Mouse (Mus musculus): ENCODE results near the gene Zic2.

Zic2 gene

DNA sequence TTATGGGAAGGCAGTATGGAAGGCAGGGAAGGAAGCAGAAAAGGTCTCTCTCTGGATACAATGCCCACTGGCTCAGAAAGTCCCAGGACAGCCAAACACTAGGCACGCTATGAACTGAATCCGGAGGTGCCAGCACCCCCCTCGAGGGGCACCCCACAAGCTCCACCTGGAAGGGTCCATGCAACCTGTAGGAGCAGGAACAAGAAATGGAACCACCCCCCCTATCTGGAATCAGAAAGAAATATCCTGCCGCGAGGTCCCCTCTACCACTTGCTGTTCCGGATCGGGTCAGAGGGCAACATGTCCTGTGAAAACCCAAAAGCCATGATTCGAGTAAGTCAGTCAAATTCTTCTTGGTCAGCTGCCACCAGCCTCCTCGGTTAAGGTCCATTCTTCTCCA is 13.3 kb upstream of the Zic2 start:
- no peak for DNase-seq (ENCODE audit: extremely low spot score)

DNA sequence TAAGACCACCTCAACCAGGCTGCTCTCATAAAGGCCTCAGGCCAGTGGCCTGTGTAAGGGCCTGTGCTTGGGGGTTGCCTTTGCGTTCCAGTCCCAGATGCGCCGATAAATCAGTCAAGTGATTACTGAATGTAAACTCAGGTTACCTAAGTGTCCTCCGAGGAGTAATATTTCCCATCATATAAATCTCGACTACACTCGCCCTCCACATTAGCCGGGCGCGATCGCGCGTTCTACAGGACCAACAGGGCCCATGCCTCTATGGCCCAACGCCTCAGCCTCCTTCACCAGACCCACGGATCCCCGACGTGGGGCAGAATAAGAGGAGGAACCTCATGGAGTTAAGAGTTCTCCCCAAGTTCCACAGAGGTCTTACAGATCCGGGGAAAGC is 12.6 kb upstream of the Zic2 start:
- peak; percentile 52 for DNase-seq (ENCODE audit: extremely low spot score)

DNA sequence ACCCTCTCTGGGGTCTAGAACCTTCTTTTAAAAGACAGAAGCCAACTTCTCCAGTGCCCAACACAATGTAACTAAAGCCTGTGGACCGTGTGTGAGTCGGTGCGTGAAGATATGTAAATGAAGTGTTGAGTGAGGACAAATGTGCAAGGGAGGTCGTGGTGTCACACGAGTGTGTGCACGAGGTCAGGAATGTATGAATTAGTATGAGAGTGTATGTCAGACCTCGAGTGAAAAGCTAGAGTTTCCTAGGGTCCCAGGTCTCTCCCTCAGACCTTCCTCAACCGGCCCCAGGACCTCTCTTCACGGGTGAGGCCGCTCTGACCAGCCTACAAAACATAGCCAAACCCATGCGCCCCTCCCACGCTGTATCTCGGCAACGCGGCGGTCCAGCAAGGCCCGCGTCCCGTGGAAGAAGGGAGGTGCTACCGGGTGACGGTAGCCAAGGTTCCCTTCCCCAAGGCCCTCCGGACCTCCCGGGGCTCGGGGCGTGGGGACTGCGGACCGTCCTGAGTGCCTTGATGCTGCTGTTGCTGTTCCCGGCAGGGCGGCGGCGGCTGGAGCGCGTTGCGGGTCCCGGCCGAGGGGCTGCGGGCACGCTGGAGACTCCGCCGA is 12.0 kb upstream of the Zic2 start:
- peak; percentile 61 for DNase-seq (ENCODE audit: extremely low spot score)

DNA sequence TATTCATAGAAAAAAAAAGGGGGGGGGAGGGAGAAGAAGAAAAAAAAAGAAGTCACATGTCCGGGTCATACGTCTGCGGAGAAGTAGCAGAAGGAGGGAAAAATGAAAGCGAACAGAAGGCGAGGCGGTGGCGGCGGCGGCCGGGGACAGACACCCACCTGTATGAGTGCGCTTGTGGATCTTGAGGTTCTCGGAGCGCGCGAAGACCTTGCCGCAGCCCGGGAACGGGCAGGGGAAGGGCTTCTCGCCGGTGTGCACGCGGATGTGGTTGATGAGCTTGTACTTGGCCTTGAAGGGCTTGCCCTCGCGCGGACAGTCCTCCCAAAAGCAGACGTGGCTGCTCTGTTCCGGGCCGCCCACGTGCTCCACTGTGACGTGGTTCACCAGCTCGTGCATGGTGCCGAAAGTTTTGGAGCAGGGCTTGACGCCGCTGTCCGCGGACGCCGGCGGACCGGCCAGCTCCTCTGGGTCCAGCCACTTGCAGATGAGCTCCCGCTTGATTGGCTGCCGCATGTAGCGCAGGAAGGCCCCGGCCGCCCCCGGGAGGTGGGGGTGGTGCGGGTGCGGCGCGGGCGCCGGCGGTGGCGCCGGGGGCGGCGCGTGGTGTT is 11.4 kb upstream of the Zic2 start:
- peak; percentile 76 for DNase-seq (ENCODE audit: extremely low spot score)

DNA sequence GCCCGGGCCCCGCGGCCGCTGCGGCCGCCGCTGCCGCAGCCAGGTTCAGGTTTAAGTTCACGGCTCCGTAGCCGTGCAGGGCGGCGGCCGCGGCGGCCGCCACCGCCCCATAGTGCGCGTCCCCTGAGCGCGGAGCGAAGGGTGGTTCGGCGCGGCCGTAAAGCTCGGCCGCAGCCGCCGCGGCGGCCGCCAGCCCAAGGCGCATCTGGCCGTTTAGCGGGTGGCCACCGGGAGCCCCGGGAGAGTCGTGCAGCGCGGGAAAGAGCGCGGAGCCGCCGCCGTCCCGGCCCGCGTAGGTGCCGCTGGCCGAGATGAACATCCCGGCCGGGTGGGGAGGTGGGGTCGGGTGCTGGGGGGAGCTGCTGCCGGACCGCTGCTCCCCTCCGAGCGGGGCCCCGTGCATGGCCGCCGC is 10.9 kb upstream of the Zic2 start:
- no peak for DNase-seq (ENCODE audit: extremely low spot score)

DNA sequence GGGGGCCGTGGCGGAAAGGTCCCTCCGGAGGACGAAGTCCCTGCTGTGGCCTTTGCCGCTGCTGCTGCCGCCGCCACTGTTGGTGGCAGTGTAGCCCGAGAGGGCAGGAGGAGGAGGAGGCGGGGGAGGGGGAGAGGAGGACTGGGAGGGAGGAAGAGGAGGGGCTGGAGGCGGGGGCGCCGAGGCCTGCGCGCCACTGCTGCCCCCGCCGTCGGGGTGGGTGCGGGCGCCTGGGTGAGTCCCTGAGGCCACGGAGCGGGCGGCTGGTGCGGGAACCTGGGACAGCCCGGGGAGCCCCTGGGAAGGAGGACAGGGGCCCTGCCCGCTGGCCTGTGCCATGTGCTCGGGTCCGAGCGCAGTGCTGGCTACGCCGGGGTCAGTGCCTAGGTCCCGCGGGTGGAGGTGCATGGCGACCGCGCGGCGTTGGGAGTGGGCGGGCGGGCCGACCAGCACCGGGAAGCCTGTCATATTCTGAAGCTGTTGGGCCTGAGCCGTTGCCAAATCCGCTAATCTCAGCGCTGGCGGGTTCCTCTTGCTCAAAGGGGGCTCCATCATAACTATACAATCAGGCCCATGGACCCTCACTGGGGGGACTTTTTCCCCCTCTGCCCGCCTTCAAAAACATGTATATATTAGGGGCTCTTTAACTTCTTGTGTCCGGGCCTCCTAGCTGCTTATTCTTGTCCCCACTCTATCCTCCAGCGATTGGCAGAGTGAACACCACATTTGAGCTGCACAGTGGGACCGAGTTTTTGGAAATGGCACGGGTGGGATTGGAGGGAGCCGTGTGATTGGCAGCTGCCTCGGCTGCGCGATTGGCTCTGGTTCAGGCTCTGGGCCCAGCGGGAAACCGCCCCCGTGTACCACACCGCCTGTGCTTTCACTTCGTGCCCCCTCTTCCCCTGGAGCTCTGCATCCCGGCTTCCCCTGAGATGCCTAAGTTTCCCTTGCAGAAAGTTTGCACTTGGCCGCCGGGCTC is 10.2 kb upstream of the Zic2 start, which contains the start of gene Zic5:
TSS of gene Zic5 (minus strand) at position 915 of the 979 bp plus-strand sequence.
- peak; percentile 85 for DNase-seq (ENCODE audit: extremely low spot score)

DNA sequence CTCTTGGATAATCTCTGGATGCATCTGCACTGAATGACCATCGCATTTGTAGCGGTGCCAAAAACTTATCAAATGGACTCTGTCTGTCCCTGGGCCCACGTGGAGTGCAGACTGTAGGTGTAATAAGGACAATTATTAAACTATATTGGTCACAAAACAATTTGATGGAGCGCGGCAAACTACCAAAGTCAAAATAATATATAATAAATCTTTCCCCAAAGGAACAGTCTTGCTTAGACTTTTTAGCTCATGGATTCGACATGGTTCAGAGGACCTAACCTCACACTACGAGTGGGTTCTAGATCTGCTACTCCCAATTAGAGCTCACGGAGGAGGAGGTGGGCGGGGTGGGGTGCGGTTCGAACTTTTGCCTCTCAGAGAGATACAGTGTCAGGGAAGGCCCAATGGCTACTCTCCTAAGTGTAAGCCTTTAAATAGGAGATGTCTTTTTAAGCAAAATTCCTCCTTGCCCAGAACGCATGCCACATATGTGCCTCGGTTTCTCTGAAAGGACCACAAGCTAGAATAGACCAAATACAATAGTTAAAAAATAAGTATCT is 9.2 kb upstream of the Zic2 start:
- no peak for DNase-seq (ENCODE audit: extremely low spot score)

DNA sequence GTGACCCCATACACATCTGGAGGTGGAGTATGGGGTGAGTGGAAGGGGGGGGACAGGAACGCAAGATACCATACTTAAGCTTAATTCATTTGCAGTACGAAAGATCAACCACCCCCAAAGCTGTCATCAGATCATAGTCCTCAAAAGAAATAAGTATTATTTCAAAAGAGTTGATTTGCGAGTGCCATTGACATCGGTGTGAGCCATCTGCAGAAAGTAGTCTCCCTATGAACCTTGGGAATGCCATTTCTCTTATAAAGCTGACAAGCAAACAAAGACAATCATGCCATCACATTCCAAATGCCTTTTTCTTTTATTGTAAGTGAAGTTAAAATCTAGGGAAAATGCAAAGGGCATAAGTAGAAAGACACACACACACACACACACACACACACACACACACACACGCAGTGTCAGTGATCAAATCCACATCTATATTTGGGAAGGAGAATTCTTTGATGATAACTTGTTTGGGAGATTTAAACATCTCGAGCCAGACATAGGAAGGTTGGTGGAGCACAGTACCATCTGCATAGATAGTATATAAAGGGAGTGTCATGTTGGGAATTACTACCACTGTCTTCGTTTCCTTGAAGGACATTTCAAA is 8.4 kb upstream of the Zic2 start:
- peak; percentile 17 for DNase-seq (ENCODE audit: extremely low spot score)

DNA sequence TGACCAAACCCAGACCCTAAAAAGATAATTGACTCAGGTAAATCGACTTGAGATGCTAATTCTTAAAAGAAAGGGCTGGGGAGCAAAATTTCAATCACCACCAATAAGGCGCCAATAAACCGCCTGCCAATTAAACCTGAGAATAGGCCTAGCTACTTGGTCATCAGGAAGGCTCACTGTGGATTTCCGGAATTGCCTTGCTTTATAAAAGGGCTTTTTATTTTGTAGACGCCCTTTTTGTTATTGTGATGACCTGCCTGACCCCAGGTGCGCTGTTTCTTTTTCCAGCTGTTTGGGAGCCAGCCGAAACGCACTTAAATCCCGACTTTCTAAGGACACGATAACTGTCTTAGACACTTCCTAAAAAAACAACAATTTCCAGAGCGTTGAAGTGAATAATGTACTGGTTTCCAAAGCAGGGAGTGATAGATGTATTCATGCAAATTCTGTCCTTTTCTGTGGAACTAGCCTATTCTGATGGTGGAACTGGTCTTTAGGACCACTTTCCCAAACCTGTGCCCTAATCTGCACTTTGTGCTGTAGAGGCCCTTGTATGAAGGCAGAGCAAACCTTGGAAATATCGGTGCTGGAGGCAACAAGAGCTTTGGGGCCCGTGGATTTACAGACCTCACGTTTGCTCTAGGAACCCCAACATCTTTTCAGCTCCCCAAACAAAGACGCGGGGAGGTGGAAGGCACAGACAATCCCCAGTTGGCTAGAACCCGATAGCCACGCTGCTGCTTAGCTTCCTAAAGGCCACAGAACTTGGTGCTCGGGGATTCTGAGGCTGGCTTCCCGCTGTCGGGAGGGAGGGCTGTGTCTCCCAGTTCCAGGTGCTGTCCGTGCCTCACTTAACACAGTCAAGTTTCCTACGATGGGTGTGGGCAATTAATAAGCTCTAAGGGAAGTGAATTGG is 7.1 kb upstream of the Zic2 start:
- DNase-seq (ENCODE audit: extremely low spot score) = peak; percentile 53

DNA sequence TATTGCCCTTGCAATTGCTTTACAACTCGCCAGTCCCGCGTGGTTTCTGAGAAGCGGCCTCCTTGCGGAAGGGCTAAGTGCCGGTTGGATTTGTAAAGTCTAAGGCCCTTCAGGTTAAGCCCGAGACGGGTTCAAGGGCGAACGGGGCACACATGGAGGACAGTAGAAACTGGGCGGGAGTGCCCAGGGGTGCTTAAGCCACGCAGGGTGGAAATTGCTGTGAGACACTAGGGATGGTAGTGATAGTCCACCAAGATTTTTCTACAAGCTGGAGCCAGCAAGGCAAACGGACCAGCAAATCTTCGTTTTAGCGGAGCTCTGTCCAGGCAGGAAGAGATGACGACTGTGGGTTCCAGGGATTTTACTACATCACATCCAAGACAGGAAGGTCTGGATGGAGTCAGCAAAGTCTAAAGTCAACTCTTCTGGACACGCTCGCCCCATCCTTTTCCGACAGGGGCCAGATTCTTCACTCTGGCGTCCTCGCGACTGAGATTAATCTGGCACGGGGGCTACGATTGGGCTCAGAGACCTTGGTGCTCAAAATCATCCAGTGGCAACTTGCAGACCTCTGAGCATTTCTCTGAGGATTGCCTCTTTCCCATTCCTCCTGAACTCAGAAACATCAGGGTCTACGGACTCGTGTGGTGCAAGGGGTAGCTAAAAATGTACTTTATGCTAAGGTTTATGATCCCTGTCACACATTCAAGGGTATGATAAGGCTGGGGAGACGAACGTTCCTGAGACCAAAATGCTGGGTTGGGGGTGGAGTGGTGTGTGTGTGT is 6.1 kb upstream of the Zic2 start:
- peak; percentile 71 for DNase-seq (ENCODE audit: extremely low spot score)

DNA sequence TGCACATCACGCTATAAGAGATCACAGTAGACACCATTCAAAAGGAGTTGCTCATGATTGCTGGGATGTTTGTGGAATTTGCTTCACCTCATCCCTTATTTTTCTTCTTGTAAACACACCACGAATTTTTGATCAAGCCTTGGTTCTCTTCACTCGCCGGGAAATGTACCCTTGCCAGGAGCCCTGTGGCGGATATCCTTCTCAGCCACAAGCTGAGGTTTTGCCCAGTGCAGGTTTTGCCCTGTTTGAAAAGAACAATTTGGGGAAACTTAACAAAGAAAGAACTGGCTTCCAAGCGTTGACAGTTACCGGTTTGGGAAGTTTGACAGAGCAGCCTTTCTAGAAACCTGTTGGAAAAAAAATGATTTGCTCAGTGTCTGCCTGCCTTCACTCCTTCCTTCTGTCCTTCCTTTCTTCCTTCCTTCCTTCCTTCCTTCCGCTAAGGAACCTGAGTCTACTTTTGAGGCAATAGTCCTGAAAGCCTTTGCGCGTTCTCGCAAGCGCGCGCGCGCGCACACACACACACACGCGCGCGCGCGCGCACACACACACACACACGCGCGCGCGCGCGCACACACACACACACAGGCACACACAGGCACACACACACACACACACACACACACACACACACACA is 3.7 kb upstream of the Zic2 start:
- DNase-seq (ENCODE audit: extremely low spot score) = peak; percentile 28

DNA sequence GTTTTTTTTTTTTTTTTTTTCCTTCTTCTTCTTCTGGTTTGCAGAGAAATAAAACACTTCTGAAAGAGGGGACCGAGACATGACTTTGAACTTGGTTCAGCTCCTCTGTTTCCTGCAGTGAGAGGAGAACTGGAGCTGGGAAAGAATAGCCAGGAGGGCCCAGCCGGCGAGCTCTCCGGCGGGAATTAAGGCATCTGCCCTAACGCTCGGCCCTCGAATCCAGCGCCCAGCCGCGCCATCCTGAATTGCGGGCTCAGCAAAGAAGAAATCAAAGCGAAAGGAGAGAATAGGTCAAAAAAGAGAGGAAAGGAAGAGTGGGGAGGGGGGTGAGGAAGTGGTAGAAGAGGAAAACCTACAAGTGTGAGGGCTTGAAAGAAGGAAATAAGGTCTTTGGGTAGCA is 3.1 kb upstream of the Zic2 start:
- DNase-seq (ENCODE audit: extremely low spot score) = peak; percentile 60

DNA sequence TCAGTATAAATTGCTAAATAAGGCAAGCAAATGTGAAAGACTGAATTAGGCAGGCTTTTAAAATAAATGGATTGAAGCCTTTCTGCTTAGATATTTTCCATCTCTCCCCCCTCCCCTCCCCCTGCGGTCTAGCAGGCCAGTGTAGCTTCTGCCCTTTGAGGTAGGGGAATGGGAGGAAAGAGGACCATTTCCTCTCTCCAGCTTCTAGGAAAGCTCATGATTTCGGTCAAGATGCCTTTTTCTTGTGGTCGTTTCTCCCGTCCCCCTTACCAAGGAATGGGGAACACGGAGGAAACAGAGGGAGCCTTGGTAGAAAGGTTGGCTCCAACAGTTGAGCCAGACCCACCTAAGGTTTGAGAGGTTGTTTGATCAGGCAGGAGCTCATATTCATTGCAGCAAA is 2.6 kb upstream of the Zic2 start:
- peak; percentile 25 for DNase-seq (ENCODE audit: extremely low spot score)

DNA sequence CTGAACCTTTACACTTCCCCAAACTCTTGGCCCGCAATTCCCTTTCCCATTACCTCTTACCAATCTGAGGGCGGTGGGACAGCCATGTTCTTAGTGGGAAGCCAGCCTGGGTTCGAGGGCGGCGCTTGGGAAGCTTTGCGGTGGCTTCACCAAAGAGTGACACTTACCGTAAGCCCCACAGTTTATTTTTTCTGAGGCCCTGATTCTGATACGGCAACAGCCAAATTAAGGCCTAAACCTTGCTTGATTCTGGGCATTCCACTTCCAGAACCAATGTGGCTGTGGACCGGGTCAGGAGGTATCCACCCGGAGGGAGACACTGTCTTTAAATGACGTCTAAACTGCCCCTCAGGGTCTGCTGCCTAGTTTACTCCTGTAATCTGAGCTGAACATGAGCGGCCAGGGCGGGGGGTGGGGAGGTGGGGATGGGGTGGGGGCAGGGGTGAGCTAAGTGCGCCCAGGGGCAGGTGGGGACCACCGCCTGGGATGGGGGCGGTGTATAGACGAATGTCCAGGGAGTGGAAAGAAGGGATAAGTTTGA is 2.0 kb upstream of the Zic2 start:
- peak; percentile 58 for DNase-seq (ENCODE audit: extremely low spot score)

DNA sequence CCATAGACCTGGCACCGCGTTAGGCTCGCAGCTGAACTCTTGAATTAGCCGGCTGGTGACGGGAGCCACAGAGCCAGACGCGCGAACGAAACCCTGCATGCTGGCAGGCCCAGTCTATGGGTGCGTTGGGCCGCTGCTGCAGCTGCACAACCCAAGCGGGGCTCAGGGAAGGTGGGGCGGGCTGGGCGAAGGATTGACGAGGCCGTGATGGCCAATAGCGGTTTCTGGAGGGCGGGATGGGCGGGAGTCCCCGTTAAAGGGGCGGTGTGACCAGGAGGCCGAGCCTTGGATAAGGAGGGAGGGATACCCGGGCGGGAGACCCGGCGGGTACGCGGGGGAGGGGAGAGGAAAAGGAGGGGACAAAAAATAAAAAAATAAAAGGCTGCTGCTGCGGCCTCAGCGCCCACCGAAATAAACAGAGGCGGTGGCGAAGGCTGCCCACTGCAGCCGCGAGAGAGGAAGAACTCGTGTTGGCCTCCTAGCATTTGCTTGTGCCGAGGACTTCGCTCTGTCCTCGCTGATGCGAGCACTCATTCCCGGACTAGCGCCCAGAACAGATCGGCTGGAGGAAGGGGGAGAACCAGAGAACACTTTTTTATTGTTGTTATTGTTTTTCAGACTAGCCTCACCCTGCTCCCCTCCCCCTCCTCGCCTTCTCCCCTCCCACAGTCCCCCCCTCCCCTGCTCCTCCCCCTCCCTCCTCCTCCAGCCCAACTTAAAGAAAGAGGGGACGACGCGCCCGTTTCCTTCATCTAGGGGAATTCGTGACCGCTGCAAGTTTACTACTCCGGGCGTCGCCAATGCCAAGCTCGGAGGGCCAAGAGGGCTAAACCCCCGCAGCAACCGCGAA is 969 bp upstream of the Zic2 start:
- peak; percentile 89 for DNase-seq (ENCODE audit: extremely low spot score)

DNA sequence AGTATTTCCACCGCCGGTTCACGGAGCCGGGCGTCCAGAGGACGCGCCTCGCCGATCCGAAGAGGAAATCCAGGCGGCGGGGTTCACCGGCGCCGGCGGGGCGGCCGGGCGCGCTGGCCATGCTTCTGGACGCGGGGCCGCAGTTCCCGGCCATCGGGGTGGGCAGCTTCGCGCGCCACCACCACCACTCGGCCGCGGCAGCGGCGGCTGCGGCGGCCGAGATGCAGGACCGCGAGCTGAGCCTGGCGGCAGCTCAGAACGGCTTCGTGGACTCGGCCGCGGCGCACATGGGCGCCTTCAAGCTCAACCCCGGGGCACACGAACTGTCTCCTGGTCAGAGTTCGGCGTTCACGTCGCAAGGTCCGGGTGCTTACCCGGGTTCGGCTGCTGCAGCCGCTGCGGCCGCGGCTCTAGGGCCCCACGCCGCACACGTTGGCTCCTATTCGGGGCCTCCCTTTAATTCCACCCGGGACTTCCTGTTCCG is 364 bp downstream of the Zic2 start:
- no peak for DNase-seq (ENCODE audit: extremely low spot score)

DNA sequence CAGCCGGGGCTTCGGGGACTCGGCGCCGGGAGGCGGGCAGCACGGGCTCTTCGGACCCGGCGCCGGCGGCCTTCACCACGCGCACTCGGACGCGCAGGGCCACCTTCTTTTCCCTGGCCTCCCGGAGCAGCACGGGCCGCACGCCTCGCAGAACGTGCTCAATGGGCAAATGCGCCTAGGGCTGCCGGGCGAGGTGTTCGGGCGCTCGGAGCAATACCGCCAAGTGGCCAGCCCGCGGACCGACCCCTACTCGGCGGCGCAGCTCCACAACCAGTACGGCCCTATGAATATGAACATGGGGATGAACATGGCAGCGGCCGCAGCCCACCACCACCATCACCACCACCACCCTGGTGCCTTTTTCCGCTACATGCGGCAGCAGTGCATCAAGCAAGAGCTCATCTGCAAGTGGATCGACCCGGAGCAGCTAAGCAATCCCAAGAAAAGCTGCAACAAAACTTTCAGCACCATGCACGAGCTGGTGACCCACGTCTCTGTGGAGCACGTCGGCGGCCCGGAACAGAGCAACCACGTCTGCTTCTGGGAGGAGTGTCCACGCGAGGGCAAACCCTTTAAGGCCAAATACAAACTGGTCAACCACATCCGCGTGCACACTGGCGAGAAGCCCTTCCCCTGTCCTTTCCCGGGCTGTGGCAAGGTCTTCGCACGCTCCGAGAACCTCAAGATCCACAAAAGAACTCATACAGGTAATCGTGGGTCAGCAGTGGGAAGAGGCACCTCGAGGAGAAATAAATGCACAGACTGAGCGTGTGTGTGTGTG is 996 bp downstream of the Zic2 start:
- peak; percentile 60 for DNase-seq (ENCODE audit: extremely low spot score)

Measured in embryo, embryonic 9.5 days (tissue).